Mouse (Mus musculus): ENCODE data around the gene Marc1.

Marc1 gene

DNA sequence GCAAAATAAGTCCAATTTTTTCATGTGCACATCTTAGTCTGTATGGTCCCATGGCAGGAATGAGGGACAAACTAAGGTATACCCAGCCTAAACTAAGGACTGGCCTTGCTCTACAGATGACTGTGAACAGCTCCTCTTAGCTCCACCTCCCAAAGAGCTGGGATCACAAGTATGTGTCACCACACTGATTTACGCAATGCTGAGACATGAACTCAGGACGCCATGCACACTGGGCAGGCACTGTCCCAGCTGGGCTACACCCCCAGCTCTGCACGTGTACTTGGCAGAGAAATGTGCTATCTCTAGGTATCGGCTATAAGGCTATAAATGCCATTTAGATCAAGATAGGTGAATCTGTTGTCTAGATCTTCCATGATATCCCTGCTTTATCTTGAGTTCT, 49.1 kb downstream of the Marc1 start:
- DNase-seq: peak in 1 of 2 experiments; percentile 24

DNA sequence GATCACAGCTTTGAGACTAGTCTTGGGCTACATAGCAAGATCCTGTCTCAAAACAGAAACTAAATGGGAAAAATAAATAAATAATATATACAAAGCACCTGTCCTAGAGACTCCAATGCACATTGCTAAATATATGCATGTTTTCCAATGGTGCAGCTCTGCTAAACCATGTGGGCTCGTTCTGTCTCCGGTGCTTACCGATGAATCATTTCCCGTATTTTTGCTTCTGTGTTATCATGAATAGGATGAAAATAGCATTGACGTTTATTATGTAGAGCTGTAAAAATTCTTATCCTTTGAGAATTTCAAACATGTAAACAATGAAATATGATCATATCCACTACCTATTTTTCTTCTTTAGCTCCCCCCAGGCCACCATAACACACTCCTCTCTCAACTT, 58.4 kb downstream of the Marc1 start:
- DNase-seq: peak in 1 of 2 experiments; percentile 11

DNA sequence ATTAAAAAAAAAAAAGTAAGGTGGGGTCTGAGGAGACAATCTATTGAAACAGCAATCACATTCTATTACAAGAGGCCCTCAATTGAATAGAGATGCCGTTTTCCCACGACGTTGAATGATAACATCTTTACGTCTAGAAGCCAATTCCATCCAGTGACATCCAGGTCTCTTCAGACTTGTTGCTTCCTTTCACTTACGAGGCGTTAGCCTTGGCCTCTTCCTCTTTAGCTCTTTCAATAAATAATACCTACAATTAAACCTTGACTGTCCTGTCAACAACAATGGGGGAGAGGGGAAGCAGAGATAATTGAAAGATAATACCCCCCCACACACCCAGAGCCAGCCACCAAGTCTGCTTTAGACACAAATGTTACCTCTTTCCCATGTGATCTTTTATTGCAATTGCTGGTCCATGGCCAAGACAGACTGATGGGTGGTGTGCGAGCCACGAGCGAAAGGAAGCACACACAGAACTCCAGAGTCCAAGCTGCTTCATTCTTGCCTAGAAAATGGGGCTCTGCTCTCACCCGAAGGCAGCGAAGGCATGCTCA, 60.9 kb downstream of the Marc1 start:
- peak in 1 of 2 experiments; percentile 27 for DNase-seq

DNA sequence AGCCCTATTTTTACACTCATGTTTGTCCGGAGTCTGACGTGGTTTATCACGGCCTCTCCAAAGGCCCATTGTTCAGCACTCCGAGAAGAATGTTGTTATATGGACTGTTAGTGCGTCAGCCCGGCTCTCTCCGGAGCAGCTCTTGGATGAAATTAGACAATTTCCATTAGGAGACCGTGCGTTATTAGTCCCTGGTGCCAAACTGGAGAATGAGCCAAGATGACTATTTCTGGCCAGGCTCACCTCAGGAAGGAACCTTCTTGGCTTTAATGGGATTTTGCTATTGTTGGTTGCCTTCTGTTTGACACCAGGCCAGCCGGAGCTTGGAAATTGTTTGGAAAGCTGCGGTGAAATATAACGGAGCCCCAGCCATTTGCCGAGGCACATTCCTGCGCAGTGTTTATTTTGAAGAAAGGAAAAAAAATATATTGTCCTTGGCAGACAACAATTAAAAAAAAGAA, 62.4 kb downstream of the Marc1 start:
- DNase-seq: peak; percentile 74 to 83

DNA sequence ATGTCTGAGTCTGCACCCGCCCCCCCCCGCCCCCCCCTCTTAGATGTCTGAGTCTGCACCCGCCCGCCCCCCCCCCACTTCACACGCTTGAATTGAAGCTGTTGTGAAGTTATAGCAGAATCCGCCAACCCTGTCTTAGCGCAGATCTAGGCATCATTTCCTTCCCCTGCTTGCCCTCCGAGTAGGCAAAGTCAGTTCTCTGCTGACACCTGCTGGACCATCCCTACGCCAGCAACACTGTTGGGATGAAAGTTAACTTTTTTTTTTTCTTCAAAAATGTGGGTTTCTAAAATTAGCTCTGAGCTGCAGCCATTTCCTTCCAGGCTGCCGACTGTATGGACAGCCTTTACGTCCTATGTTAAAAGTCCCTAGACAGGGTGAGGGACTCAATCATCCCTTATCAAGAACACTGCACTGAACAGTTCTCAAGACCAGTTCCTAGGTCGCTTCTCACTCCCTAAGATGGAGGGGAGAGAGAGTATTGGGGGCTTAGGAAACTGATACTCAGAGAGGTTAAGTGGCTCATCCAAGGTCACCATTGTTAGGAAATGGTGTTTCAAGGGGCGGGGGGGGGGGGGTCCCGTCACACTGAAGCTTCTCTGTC, 73.1 kb downstream of the Marc1 start:
- DNase-seq: peak; percentile 75

DNA sequence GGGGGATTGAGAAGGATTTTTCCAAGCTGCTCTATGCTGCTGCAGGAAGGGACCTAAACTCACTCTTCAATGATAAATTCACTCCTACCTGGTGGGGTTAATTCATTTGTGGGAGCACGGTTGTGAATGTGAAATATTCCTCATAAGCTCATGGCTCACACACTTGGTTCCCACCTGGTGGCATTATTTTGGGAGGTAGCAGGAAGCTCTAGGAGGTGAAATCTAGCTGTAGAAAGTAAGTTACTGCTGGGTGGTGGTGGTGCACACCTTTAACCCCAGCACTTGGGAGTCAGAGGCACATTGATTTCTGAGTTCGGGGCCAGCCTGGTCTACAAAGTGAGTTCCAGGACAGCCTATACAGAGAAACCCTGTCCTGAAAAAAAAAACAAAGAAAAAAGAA, 73.9 kb downstream of the Marc1 start:
- no peak for DNase-seq
